ENCODE assay signal across 14 mouse cellular contexts in the genomic region with DNA sequence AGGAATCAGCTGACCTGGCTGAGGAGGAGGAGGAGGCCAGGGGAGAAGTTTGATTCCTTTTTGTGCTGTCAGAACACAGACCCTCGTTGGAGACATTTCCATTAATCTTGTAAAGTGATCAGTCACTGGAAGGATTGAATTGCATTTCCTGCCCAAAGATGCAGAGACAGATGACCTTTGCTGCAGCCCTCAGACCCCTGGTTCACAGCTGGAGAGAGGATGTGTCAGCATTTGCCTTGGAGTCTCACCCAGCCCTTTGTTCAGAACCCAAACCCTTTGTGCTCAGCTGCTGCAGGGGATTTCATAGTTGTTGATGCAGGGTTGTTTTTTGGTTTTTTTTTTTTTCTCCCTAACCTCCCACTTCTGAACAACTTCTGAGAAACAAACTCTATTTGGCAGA. TPM values are rescaled to one million over a fixed set of nuclear protein-coding genes. Genes with fewer than 3 reads are reported as not detected.
DNase-seq lines count a peak whose midpoint lies in the region; ATAC-seq and TF ChIP-seq lines count a peak whose summit lies in the region.
"Had no signal": no experiment of that assay in that cellular context is flagged by ENCODE, and none has a peak within 500 bp of the region (broad histone marks: within the 10 kb centered on the region; RNA-seq: fewer than 3 reads in every experiment).

No protein-coding gene starts in this region.

- H3K27ac ChIP-seq in heart, embryonic 13.5 days (replicated peaks), result no peak overlapping the region
- H3K27ac ChIP-seq in lung, embryonic 14.5 days (ENCODE audit: low read depth), result 0 out of 2 replicates have a peak overlapping the region, but pooled peaks have one; percentile 73
- peak overlapping the region; percentile 92; the same call in 1 of the 2 replicates for H3K27ac ChIP-seq in ES-E14 (ENCODE audit: insufficient read depth, low read depth, low read length, poor library complexity, severe bottlenecking)
- H3K27ac ChIP-seq in limb, embryonic 12.5 days, result peak overlapping the region; percentile 69; the same call in 1 of the 2 replicates
- H3K27ac ChIP-seq in cerebellum, adult 2 months (ENCODE audit: insufficient read depth, low read length), result no peak overlapping the region
- H3K27ac ChIP-seq: hindbrain, embryonic 15.5 days had no signal

- no peak overlapping the region for H3K4me3 ChIP-seq in heart, embryonic 13.5 days
- no peak overlapping the region for H3K4me3 ChIP-seq in lung, embryonic 14.5 days (ENCODE audit: low read depth, low read length)
- peak overlapping the region in 1 of 2 experiments; percentile 25; a peak in 3 of 4 replicates for H3K4me3 ChIP-seq in ES-E14 (ENCODE audit: insufficient read depth in 1 of 2, low read depth in 1 of 2, low read length in 2 of 2, poor library complexity in 1 of 2, severe bottlenecking in 1 of 2)
- 0 out of 2 replicates have a peak overlapping the region, but pooled peaks have one; percentile 6 for H3K4me3 ChIP-seq in limb, embryonic 12.5 days (replicated peaks)
- no peak overlapping the region for H3K4me3 ChIP-seq in cerebellum, adult 2 months (replicated peaks; ENCODE audit: insufficient read depth, low read depth, low read length)
- H3K4me3 ChIP-seq: hindbrain, embryonic 15.5 days had no signal

- H3K4me1 ChIP-seq in heart, embryonic 13.5 days, result peaks cover 59% of the 10 kb centered on the region
- H3K4me1 ChIP-seq in lung, embryonic 14.5 days (ENCODE audit: insufficient read depth), result peaks cover 5% of the 10 kb centered on the region
- H3K4me1 ChIP-seq in ES-E14 (ENCODE audit: control insufficient read depth in 2 of 2, insufficient read depth in 2 of 2, low read length in 2 of 2, poor library complexity in 1 of 2), result peaks cover 10 to 15% of the 10 kb centered on the region in 2 experiments
- peaks cover 38% of the 10 kb centered on the region for H3K4me1 ChIP-seq in limb, embryonic 12.5 days (replicated peaks)
- peaks cover 14% of the 10 kb centered on the region for H3K4me1 ChIP-seq in cerebellum, adult 2 months (ENCODE audit: control insufficient read depth, insufficient read depth, low read length)

- WGBS in heart, embryonic 13.5 days, result 4% methylated on average over 1 of the region's 1 CpGs
- WGBS in lung, embryonic 14.5 days, result 0% methylated on average over 1 of the region's 1 CpGs
- WGBS in limb, embryonic 12.5 days, result 0% methylated on average over 1 of the region's 1 CpGs
- 5% methylated on average over 1 of the region's 1 CpGs for WGBS in cerebellum, adult 2 months

- in situ Hi-C loops in ES-E14 (cut with MboI; ENCODE audit: low sequenced_read_pairs in 2 of 2, unreplicated experiment in 2 of 2), result no loop called here

- no peaks in the 10 kb centered on the region for H3K9me3 ChIP-seq in heart, embryonic 13.5 days
- no peaks in the 10 kb centered on the region for H3K9me3 ChIP-seq in lung, embryonic 14.5 days (ENCODE audit: low read depth, low read length)
- no peaks in the 10 kb centered on the region for H3K9me3 ChIP-seq in ES-E14 (ENCODE audit: control insufficient read depth, insufficient read depth, low read depth, low read length)
- no peaks in the 10 kb centered on the region for H3K9me3 ChIP-seq in limb, embryonic 12.5 days
- H3K9me3 ChIP-seq: G1E; hindbrain, embryonic 15.5 days had no signal

- TF ChIP-seq CTCF in lung, embryonic 14.5 days (IDR thresholded peaks at IDR 0.05; ENCODE audit: low read depth), result no peak
- no peak for TF ChIP-seq CTCF in cerebellum, adult 2 months (IDR thresholded peaks at IDR 0.05; ENCODE audit: borderline replicate concordance, insufficient read depth, low read depth, low read length)

- no peak for TF ChIP-seq POLR2A in cerebellum, adult 2 months (IDR thresholded peaks at IDR 0.05; ENCODE audit: borderline replicate concordance, insufficient read depth, low read length)

- peaks cover 10% of the 10 kb centered on the region for H3K36me3 ChIP-seq in heart, embryonic 13.5 days
- H3K36me3 ChIP-seq in lung, embryonic 14.5 days (ENCODE audit: insufficient read depth), result no peaks in the 10 kb centered on the region
- H3K36me3 ChIP-seq in ES-E14 (ENCODE audit: control insufficient read depth, insufficient read depth, low read length, poor library complexity, severe bottlenecking), result peaks cover 3% of the 10 kb centered on the region
- H3K36me3 ChIP-seq in limb, embryonic 12.5 days, result peaks cover 7% of the 10 kb centered on the region; the same call in 1 of the 2 replicates
- H3K36me3 ChIP-seq: hindbrain, embryonic 15.5 days had no signal

- no peak for ATAC-seq in heart, embryonic 13.5 days (ENCODE audit: extremely low read depth, insufficient number of reproducible peaks, low FRiP score, low TSS enrichment)
- no peak for ATAC-seq in lung, embryonic 14.5 days (ENCODE audit: insufficient read depth)
- ATAC-seq in limb, embryonic 12.5 days (ENCODE audit: insufficient number of reproducible peaks, insufficient read depth, low FRiP score, low TSS enrichment, low read depth), result no peak

- peak overlapping the region; percentile 68 for H3K9ac ChIP-seq in heart, embryonic 13.5 days
- H3K9ac ChIP-seq in lung, embryonic 14.5 days, result 0 out of 2 replicates have a peak overlapping the region, but pooled peaks have one; percentile 25
- H3K9ac ChIP-seq in ES-E14 (ENCODE audit: insufficient read depth, low read depth, low read length, poor library complexity, severe bottlenecking), result no peak overlapping the region
- H3K9ac ChIP-seq in limb, embryonic 12.5 days (replicated peaks), result no peak overlapping the region
- H3K9ac ChIP-seq: hindbrain, embryonic 15.5 days had no signal

- H3K4me2 ChIP-seq in heart, embryonic 13.5 days, result peak overlapping the region; percentile 20
- peak overlapping the region; percentile 52 for H3K4me2 ChIP-seq in lung, embryonic 14.5 days
- H3K4me2 ChIP-seq in limb, embryonic 12.5 days, result peak overlapping the region; percentile 36

- DNase-seq in heart, postnatal 4 days, result no peak
- DNase-seq in lung, embryonic 14.5 days, result no peak
- DNase-seq in lung, postnatal 10 days, result no peak
- no peak for DNase-seq in ES-E14 (ENCODE audit: low read depth, low spot score)
- no peak for DNase-seq in ovary, postnatal 14 days (ENCODE audit: low spot score)
- no peak for DNase-seq in cerebellum, adult 2 months
- DNase-seq: cerebellum, adult 8-10 months had no signal

- H3K27me3 ChIP-seq in heart, embryonic 13.5 days (replicated peaks), result no peaks in the 10 kb centered on the region
- H3K27me3 ChIP-seq in lung, embryonic 14.5 days (ENCODE audit: insufficient read depth, low read length), result no peaks in the 10 kb centered on the region
- H3K27me3 ChIP-seq in limb, embryonic 12.5 days, result no peaks in the 10 kb centered on the region
- no peaks in the 10 kb centered on the region for H3K27me3 ChIP-seq in cerebellum, adult 2 months (ENCODE audit: control insufficient read depth, insufficient read depth, low read length)
- H3K27me3 ChIP-seq: hindbrain, embryonic 15.5 days had no signal

TF ChIP-seq in ES-E14, 5 proteins besides CTCF, POLR2A, EP300 and RAD21:
- peak; percentile 71 for TF ChIP-seq MAFK (IDR thresholded peaks at IDR 0.05; ENCODE audit: insufficient read depth, low read depth, low read length)
- no peak for TF ChIP-seq ZC3H11A (IDR thresholded peaks at IDR 0.05; ENCODE audit: borderline replicate concordance, low read depth, low read length)
- no peak for TF ChIP-seq CHD2 (IDR thresholded peaks at IDR 0.05; ENCODE audit: low read depth, low read length)
- TF ChIP-seq HCFC1 (IDR thresholded peaks at IDR 0.05; ENCODE audit: borderline replicate concordance, insufficient read depth, low read length), result no peak
- TF ChIP-seq ZNF384 (IDR thresholded peaks at IDR 0.05; ENCODE audit: low read depth, low read length), result peak; percentile 83
TF ChIP-seq in ES-E14: peak in this region for 2.

RNA-seq across cellular contexts. Expression of gene Kdm2b, which starts 5.3 kb away (rescaled TPM):
- 26.3 and 28.2 TPM in 2 replicates for polyA plus RNA-seq in heart, embryonic 13.5 days (2015; fragmentation: Nextera tagmentation; extraction: Ambion mirVana)
- 10 to 100 TPM; 27.7 to 29.5 TPM for total RNA-seq in heart, postnatal 4 days (2021)
- polyA plus RNA-seq in lung, embryonic 14.5 days (2014; fragmentation: Nextera tagmentation; extraction: Ambion mirVana), result 38.5 and 46.7 TPM in 2 replicates
- 66.1 and 68.6 TPM in 2 replicates for total RNA-seq in ES-E14 (2012; rRNA removed)
- polyA plus RNA-seq in limb, embryonic 12.5 days (2016; fragmentation: Nextera tagmentation; extraction: Ambion mirVana), result 85.5 and 87.7 TPM in 2 replicates
- polyA plus RNA-seq in cerebellum, adult 2 months (2012; rRNA removed), result 27.5 and 29.4 TPM in 2 replicates

RNA-seq across cellular contexts. Expression of gene Orai1, which starts 20.0 kb away (rescaled TPM):
- 19.1 TPM in 2 replicates for polyA plus RNA-seq in heart, embryonic 13.5 days (2015; fragmentation: Nextera tagmentation; extraction: Ambion mirVana)
- 10 to 100 TPM; 19.2 to 19.8 TPM for total RNA-seq in heart, postnatal 4 days (2021)
- 16.8 and 18.2 TPM in 2 replicates for polyA plus RNA-seq in lung, embryonic 14.5 days (2014; fragmentation: Nextera tagmentation; extraction: Ambion mirVana)
- 20.0 and 33.4 TPM in 2 replicates for total RNA-seq in ES-E14 (2012; rRNA removed)
- polyA plus RNA-seq in limb, embryonic 12.5 days (2016; fragmentation: Nextera tagmentation; extraction: Ambion mirVana), result 14.3 and 14.6 TPM in 2 replicates
- polyA plus RNA-seq in cerebellum, adult 2 months (2012; rRNA removed), result 20.7 and 21.4 TPM in 2 replicates

RNA-seq across cellular contexts. Expression of gene Morn3, which starts 51.9 kb away (rescaled TPM):
- not detected in 2 replicates for polyA plus RNA-seq in heart, embryonic 13.5 days (2015; fragmentation: Nextera tagmentation; extraction: Ambion mirVana)
- not detected for total RNA-seq in heart, postnatal 4 days (2021)
- 0.72 TPM in 1 of 2 replicates, not detected in the other for polyA plus RNA-seq in lung, embryonic 14.5 days (2014; fragmentation: Nextera tagmentation; extraction: Ambion mirVana)
- 0.62 and 0.63 TPM in 2 replicates for total RNA-seq in ES-E14 (2012; rRNA removed)
- not detected in 2 replicates for polyA plus RNA-seq in limb, embryonic 12.5 days (2016; fragmentation: Nextera tagmentation; extraction: Ambion mirVana)
- 0.23 and 0.73 TPM in 2 replicates for polyA plus RNA-seq in cerebellum, adult 2 months (2012; rRNA removed)
- total RNA-seq: adrenal gland, postnatal 36 days; G1E had no signal
- polyA plus RNA-seq: G1E; neural tube, embryonic 11.5 days; urinary bladder, adult 2 months had no signal

Comparison
In these comparisons a context has a peak if more than half of its experiments do, and no peak if none do; other contexts are left out.
1. H3K27ac ChIP-seq: peak in lung, embryonic 14.5 days (single experiment), ES-E14 (single experiment) and limb, embryonic 12.5 days (single experiment); none in heart, embryonic 13.5 days (single experiment) and cerebellum, adult 2 months (single experiment).
2. H3K9ac ChIP-seq: peak in heart, embryonic 13.5 days (single experiment) and lung, embryonic 14.5 days (single experiment); none in ES-E14 (single experiment) and limb, embryonic 12.5 days (single experiment).
3. Peak in every context shown above with its lines, with median percentiles within 50 percentile points of each other: H3K4me2 ChIP-seq.